Mouse (Mus musculus) midbrain, embryonic 16.5 days (tissue): ENCODE data around the gene Shld1. TPM values are rescaled to one million over a fixed set of nuclear protein-coding genes. Genes with fewer than 3 reads are reported as not detected.
A peak's percentile ranks its signal among the peaks of the same experiment; 100 is the strongest.

Source experiments
- ATAC-seq: fragments of 200-750 bp; cut with Nextera tagmentation; 2 replicates; pipeline ENCODE4 v1.8.0; 2017; ENCODE audit warnings: moderate TSS enrichment
- H3K27ac ChIP-seq: fragments of 300-500 bp; sonication (generic); 2 replicates; pipeline ENCODE4 v1.5.1; 2014; ENCODE audit warnings: mild to moderate bottlenecking, low read length, mixed read lengths
- H3K27me3 ChIP-seq: fragments of 300-500 bp; sonication (generic); 2 replicates; pipeline ENCODE4 v1.6.1; 2014; ENCODE audit warnings: low read depth, low read length, mixed read lengths; ENCODE audit not compliant: control insufficient read depth, insufficient read depth
- H3K36me3 ChIP-seq: fragments of 300-500 bp; sonication (generic); 2 replicates; pipeline ENCODE4 v1.6.1; 2014; ENCODE audit warnings: mild to moderate bottlenecking, low read length, moderate library complexity, mixed read lengths; ENCODE audit not compliant: control insufficient read depth, insufficient read depth
- H3K4me1 ChIP-seq: fragments of 300-500 bp; sonication (generic); 2 replicates; pipeline ENCODE4 v1.6.1; 2014; ENCODE audit warnings: mild to moderate bottlenecking, low read length, mixed read lengths; ENCODE audit not compliant: control insufficient read depth, insufficient read depth
- H3K4me2 ChIP-seq: fragments of 300-500 bp; sonication (generic); 2 replicates; pipeline ENCODE4 v1.6.1; 2014; ENCODE audit warnings: mild to moderate bottlenecking, low read length, mixed read lengths
- H3K4me3 ChIP-seq: fragments of 300-500 bp; sonication (generic); 2 replicates; pipeline ENCODE4 v1.5.1; 2014; ENCODE audit warnings: low read depth, mild to moderate bottlenecking, low read length, moderate library complexity, mixed read lengths
- H3K9ac ChIP-seq: fragments of 300-500 bp; sonication (generic); 2 replicates; pipeline ENCODE4 v1.6.1; 2014; ENCODE audit warnings: low read depth, low read length, mixed read lengths
- H3K9me3 ChIP-seq: fragments of 300-500 bp; sonication (generic); replicated peaks from 2 replicates; pipeline ENCODE4 v1.6.1; 2014; ENCODE audit warnings: mild to moderate bottlenecking, low read length, mixed read lengths; ENCODE audit not compliant: control insufficient read depth, poor library complexity, severe bottlenecking
- WGBS: fragments of 180-500 bp; shearing (Covaris S2); extraction: QIAGEN DNeasy Blood & Tissue Kit; methylation state at CpG from one replicate; pipeline ENCODE4 v1.1.7; 2014; 5-methylcytosine and 5-hydroxymethylcytosine counted together
- polyA plus RNA-seq: library from polyadenylated mRNA; unstranded; fragments of >200 nt; fragmentation: Nextera tagmentation; extraction: Ambion mirVana; gene quantifications from 2 replicates; pipeline ENCODE4 v1.2.1, GENCODE M21; 2015

The Shld1 gene
- polyA plus RNA-seq, 1 experiment from 2014 or later, result 21.7 TPM

- H3K4me2 ChIP-seq, result no peak overlapping the region
- ATAC-seq, result no peak
- WGBS, result 86% methylated on average over 3 of the region's 3 CpGs
- H3K4me1 ChIP-seq, result peaks cover 10% of the 10 kb centered on the region
- H3K4me3 ChIP-seq, result no peak overlapping the region
- no peaks in the 10 kb centered on the region for H3K36me3 ChIP-seq
- no peaks in the 10 kb centered on the region for H3K9me3 ChIP-seq
- no peak overlapping the region for H3K27ac ChIP-seq
- H3K9ac ChIP-seq, result no peak overlapping the region
- no peaks in the 10 kb centered on the region for H3K27me3 ChIP-seq
These were observed 28.2 kb downstream of the Shld1 start for GRCm38 (mm10) chr2:132714946-132715345.

DNA sequence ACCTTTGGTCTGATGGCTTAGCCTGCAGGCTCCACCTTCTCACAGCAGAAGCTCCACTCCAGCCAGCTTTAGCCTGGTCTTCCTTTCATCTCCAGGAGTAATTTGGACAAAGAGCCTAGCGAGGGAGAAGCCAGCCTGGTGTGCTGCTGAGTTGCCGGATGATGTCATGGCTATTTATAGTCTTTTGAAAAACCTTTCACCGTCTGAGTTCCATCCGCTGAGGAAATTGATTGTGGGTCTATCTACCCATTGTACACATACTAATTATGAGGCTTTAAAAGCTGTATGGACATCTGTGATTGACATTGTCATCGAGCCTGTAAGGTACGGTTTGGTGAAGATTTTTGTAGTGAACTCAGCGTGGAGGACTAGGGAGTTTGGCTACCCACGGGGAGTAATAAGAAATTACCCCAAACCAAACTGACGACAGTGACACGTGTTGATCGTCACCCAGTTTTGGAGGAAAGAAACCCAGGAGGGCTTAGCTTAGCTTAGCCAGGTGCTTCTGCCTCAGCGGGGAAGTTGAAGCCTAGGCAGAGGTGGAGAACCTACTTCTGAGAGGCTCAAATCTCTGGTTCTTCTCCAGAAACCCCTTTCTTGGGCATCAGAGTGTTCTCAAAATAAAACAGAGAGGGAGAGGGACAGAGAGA is 28.8 kb downstream of the Shld1 start:
- no peak overlapping the region for H3K4me3 ChIP-seq
- H3K27ac ChIP-seq, result peak overlapping the region; percentile 39; the same call in 1 of the 2 replicates
- peak; percentile 72 for ATAC-seq
- H3K9me3 ChIP-seq, result no peaks in the 10 kb centered on the region
- 44% methylated on average over 12 of the region's 12 CpGs for WGBS
- H3K4me1 ChIP-seq, result peaks cover 10% of the 10 kb centered on the region
- H3K4me2 ChIP-seq, result no peak overlapping the region
- H3K36me3 ChIP-seq, result no peaks in the 10 kb centered on the region
- H3K9ac ChIP-seq, result no peak overlapping the region
- no peaks in the 10 kb centered on the region for H3K27me3 ChIP-seq

GRCm38 (mm10) chr2:132716154-132716553 is 29.4 kb downstream of the Shld1 start:
- 36% methylated on average over 5 of the region's 5 CpGs for WGBS
- no peak overlapping the region for H3K4me2 ChIP-seq
- no peaks in the 10 kb centered on the region for H3K9me3 ChIP-seq
- H3K4me1 ChIP-seq, result peaks cover 15% of the 10 kb centered on the region
- no peak overlapping the region for H3K9ac ChIP-seq
- H3K27me3 ChIP-seq, result no peaks in the 10 kb centered on the region
- H3K27ac ChIP-seq, result no peak overlapping the region
- H3K4me3 ChIP-seq, result no peak overlapping the region
- H3K36me3 ChIP-seq, result no peaks in the 10 kb centered on the region
- ATAC-seq, result peak; percentile 64

DNA sequence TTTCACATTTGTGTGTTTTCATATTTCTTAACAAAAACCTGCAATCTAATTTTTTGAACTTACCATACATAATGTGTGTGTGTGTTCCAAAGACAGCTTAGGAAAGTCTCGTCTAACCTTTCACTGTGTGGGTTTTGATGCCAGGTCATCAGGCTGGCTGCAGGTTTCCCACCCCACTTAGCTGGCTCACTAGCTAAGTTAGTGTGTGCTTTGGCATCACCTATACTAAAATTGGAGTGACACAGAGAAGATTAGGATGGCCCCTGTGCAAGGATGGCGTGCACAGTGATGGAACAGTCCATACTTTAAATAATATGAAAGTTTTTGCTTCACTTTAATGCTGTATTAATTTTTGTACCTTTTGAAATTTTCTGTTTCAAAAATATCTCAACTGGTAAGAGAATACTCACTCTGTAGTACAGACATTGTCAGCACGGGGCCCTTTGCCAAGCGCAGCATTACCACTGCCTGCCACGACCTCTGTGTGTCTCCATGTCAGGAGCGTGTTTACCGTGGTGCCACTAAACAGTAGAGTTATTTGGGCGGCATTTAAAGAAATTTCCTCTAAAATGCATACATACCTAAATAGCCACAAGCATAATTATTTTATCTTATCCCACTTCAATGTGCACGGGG is 30.3 kb downstream of the Shld1 start:
- no peak for ATAC-seq
- no peak overlapping the region for H3K9ac ChIP-seq
- WGBS, result 92% methylated on average over 9 of the region's 9 CpGs
- H3K36me3 ChIP-seq, result no peaks in the 10 kb centered on the region
- H3K4me2 ChIP-seq, result no peak overlapping the region
- no peaks in the 10 kb centered on the region for H3K9me3 ChIP-seq
- H3K27me3 ChIP-seq, result no peaks in the 10 kb centered on the region
- no peak overlapping the region for H3K4me3 ChIP-seq
- peaks cover 19% of the 10 kb centered on the region for H3K4me1 ChIP-seq
- no peak overlapping the region for H3K27ac ChIP-seq

DNA sequence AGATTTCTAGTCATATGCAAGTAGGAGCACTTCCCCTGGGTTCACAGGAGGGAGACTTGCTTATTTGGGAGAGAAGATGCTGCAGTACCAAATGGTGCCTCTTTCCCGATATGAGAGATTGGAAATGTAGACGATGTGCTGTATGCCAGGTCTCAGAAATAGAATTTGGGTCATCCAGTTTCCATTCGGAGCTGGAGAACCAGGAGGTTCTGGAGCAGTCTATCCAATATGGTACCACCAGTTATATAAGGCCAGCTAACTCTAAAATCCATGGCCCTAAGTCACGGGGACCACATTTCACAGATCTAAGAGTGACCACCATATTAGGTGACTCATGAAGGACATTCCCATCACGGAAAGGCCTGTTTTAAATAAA is 30.8 kb downstream of the Shld1 start:
- Histone ChIP-seq H3K27me3 (no peaks in the 10 kb centered on the region), H3K4me3 (no peak overlapping the region), H3K36me3 (no peaks in the 10 kb centered on the region), H3K27ac (no peak overlapping the region), H3K9ac (no peak overlapping the region), H3K9me3 (no peaks in the 10 kb centered on the region), H3K4me1 (peaks cover 19% of the 10 kb centered on the region), H3K4me2 (no peak overlapping the region)
- no peak for ATAC-seq
- 93% methylated on average over 5 of the region's 5 CpGs for WGBS

GRCm38 (mm10) chr2:132720921-132721566 is 34.3 kb downstream of the Shld1 start:
- no peak overlapping the region for H3K4me3 ChIP-seq
- H3K9me3 ChIP-seq, result no peaks in the 10 kb centered on the region
- no peaks in the 10 kb centered on the region for H3K36me3 ChIP-seq
- peaks cover 10% of the 10 kb centered on the region for H3K4me1 ChIP-seq
- H3K9ac ChIP-seq, result no peak overlapping the region
- peak; percentile 7; the same call in 1 of the 2 replicates for ATAC-seq
- no peak overlapping the region; the same call in 1 of the 2 replicates for H3K27ac ChIP-seq
- H3K27me3 ChIP-seq, result no peaks in the 10 kb centered on the region
- H3K4me2 ChIP-seq, result no peak overlapping the region
- 42% methylated on average over 9 of the region's 9 CpGs for WGBS

DNA sequence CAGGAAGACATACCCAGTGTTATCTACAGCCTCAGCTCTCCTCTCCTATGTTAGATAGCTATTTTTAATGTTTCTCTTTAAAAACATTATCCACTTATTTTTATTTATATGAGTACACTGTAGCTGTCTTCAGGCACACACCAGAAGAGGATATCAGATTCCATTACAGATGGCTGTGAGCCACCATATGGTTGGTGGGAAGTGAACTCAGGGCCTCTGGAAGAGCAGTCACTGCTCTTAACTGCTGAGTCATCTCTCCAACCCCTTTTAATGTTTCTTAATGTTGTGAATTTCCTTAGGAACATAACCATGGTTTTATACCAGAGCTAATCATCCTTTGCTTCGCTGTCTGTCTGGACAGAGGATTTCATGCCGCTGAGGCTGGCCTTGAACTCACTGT is 35.1 kb downstream of the Shld1 start:
- no peak overlapping the region for H3K9ac ChIP-seq
- no peak for ATAC-seq
- H3K27me3 ChIP-seq, result no peaks in the 10 kb centered on the region
- no peak overlapping the region for H3K4me3 ChIP-seq
- peaks cover 9% of the 10 kb centered on the region for H3K4me1 ChIP-seq
- H3K27ac ChIP-seq, result no peak overlapping the region
- H3K36me3 ChIP-seq, result no peaks in the 10 kb centered on the region
- 91% methylated on average over 2 of the region's 2 CpGs for WGBS
- no peak overlapping the region for H3K4me2 ChIP-seq
- no peaks in the 10 kb centered on the region for H3K9me3 ChIP-seq

DNA sequence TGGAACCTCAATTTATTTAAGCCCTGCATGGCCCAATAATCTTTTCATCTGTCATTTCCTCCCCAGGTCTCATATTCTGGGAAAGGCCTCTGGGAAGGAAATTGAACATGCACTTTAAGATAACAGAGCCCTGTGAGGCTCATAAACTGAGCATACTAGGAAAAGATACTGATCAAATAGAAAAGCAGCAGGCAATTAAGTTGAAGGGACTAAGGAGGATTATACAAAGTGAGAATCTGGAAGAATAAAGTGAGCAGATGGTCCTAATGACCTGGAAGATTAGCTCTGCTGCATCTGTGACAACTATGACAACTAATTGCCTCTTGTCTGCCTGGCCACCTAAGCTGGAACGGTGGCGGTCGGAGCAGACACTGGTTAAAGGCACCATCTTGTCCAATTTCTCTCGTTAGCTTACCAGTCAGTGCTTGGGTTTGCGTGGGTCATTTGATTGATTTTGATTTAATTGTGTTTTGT is 37.3 kb downstream of the Shld1 start:
- no peaks in the 10 kb centered on the region for H3K27me3 ChIP-seq
- no peak overlapping the region for H3K27ac ChIP-seq
- ATAC-seq, result peak; percentile 64; the same call in 1 of the 2 replicates
- H3K9ac ChIP-seq, result no peak overlapping the region
- no peaks in the 10 kb centered on the region for H3K9me3 ChIP-seq
- 22% methylated on average over 5 of the region's 5 CpGs for WGBS
- H3K4me2 ChIP-seq, result no peak overlapping the region
- no peak overlapping the region for H3K4me3 ChIP-seq
- H3K4me1 ChIP-seq, result peaks cover 9% of the 10 kb centered on the region
- no peaks in the 10 kb centered on the region for H3K36me3 ChIP-seq

DNA sequence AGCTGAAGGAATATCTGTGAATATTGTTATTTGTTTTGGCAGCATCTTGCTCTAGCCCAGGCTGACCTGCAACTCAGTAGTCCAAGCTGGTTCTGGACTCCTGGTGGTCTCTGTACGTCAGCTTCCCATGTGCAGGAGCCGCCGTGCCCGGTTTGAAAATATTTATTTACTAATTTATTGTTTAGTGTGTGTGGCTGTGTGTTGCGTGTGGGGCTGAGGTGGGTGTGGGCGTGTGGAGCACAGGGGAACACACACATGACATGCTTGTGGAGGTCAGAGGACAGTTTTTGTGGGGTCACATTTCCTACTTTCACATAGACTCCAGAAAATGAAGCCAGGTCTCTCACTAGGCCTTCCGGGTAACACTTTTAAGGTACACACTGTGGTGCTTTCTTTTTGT is 37.8 kb downstream of the Shld1 start:
- no peak overlapping the region for H3K9ac ChIP-seq
- no peak overlapping the region for H3K4me3 ChIP-seq
- ATAC-seq, result no peak; the same call in 1 of the 2 replicates
- no peaks in the 10 kb centered on the region for H3K36me3 ChIP-seq
- H3K27me3 ChIP-seq, result no peaks in the 10 kb centered on the region
- H3K27ac ChIP-seq, result no peak overlapping the region
- H3K9me3 ChIP-seq, result no peaks in the 10 kb centered on the region
- 87% methylated on average over 7 of the region's 7 CpGs for WGBS
- peaks cover 9% of the 10 kb centered on the region for H3K4me1 ChIP-seq
- no peak overlapping the region for H3K4me2 ChIP-seq
